Mouse (Mus musculus): ENCODE measurements around the gene Gm26602.
"Not testable (repeated sequence)": the region's sequence is repeated elsewhere in the genome, so short reads cannot be mapped to it uniquely, and the experiment has no call there.

Gene Gm26602

GRCm38 (mm10) chr10:79910556-79910955 lies at the start of gene Gm26602:
Gene Gm26602, plus strand, starts transcription at chr10:79910856.
- DNase-seq, result no peak

GRCm38 (mm10) chr10:79861230-79862048 lies 49.2 kb upstream of the Gm26602 start:
- no peak for DNase-seq

- DNase-seq, result no peak
These were observed 48.4 kb upstream of the Gm26602 start for GRCm38 (mm10) chr10:79862049-79862788.

GRCm38 (mm10) chr10:79862925-79863324 lies 47.7 kb upstream of the Gm26602 start:
- DNase-seq, result no peak

- DNase-seq, result no peak
These were observed 46.1 kb upstream of the Gm26602 start for GRCm38 (mm10) chr10:79864351-79865188.

GRCm38 (mm10) chr10:79865189-79865601 lies 45.5 kb upstream of the Gm26602 start:
- DNase-seq, result no peak

- DNase-seq, result peak; percentile 38
These were observed 44.8 kb upstream of the Gm26602 start for GRCm38 (mm10) chr10:79865801-79866295.

- DNase-seq, result no peak
These were observed 44.1 kb upstream of the Gm26602 start for GRCm38 (mm10) chr10:79866601-79867000.

- no peak for DNase-seq
These were observed 38.8 kb upstream of the Gm26602 start for GRCm38 (mm10) chr10:79871845-79872244.

- no peak for DNase-seq
These were observed 37.8 kb upstream of the Gm26602 start for GRCm38 (mm10) chr10:79872862-79873261.

GRCm38 (mm10) chr10:79873313-79873712 lies 37.3 kb upstream of the Gm26602 start:
- peak; percentile 30 for DNase-seq

GRCm38 (mm10) chr10:79873715-79874289 lies 36.9 kb upstream of the Gm26602 start:
- DNase-seq, result peak; percentile 46

GRCm38 (mm10) chr10:79874290-79874862 lies 36.3 kb upstream of the Gm26602 start, which contains the start of the genes Prtn3 and Plppr3:
Gene Prtn3, plus strand, starts transcription at chr10:79874476.
Gene Plppr3, minus strand, starts transcription at chr10:79874634.
- DNase-seq, result peak; percentile 93

- DNase-seq, result no peak
These were observed 33.5 kb upstream of the Gm26602 start for GRCm38 (mm10) chr10:79877174-79877573.

- no peak for DNase-seq
These were observed 32.9 kb upstream of the Gm26602 start for GRCm38 (mm10) chr10:79877757-79878156.

GRCm38 (mm10) chr10:79879527-79879926 lies 31.1 kb upstream of the Gm26602 start:
- DNase-seq, result no peak

- DNase-seq, result no peak
These were observed 29.9 kb upstream of the Gm26602 start for GRCm38 (mm10) chr10:79880721-79881120.

GRCm38 (mm10) chr10:79881981-79882380 lies 28.7 kb upstream of the Gm26602 start:
- DNase-seq, result peak; percentile 68

- peak; percentile 92 for DNase-seq
These were observed 27.2 kb upstream of the Gm26602 start for GRCm38 (mm10) chr10:79883297-79884084.

- DNase-seq, result no peak
These were observed 26.2 kb upstream of the Gm26602 start for GRCm38 (mm10) chr10:79884446-79884845.

- DNase-seq, result not testable (repeated sequence)
These were observed 25.7 kb upstream of the Gm26602 start for GRCm38 (mm10) chr10:79884938-79885337.

Measured in retina, postnatal 1 day (tissue).